Mouse (Mus musculus) midbrain, embryonic 12.5 days (tissue): ENCODE results near the gene Zfp697. TPM values are rescaled to one million over a fixed set of nuclear protein-coding genes. Genes with fewer than 3 reads are reported as not detected.

Experiments
- ATAC-seq: fragments of 200-750 bp; cut with Nextera tagmentation; 2 replicates; pipeline ENCODE4 v1.8.0; 2017; ENCODE audit warnings: low read depth, moderate TSS enrichment, moderate library complexity; ENCODE audit not compliant: low FRiP score
- H3K27ac ChIP-seq: fragments of 300-500 bp; sonication (generic); replicated peaks from 2 replicates; pipeline ENCODE4 v1.5.1; 2016; ENCODE audit warnings: mild to moderate bottlenecking
- H3K27me3 ChIP-seq: fragments of 300-500 bp; sonication (generic); 2 replicates; pipeline ENCODE4 v1.6.1; 2016; ENCODE audit warnings: mild to moderate bottlenecking
- H3K36me3 ChIP-seq: fragments of 300-500 bp; sonication (generic); 2 replicates; pipeline ENCODE4 v1.6.1; 2016
- H3K4me1 ChIP-seq: fragments of 300-500 bp; sonication (generic); 2 replicates; pipeline ENCODE4 v1.6.1; 2016
- H3K4me2 ChIP-seq: fragments of 300-500 bp; sonication (generic); replicated peaks from 2 replicates; pipeline ENCODE4 v1.6.1; 2016; ENCODE audit warnings: mild to moderate bottlenecking, moderate library complexity
- H3K4me3 ChIP-seq: fragments of 300-500 bp; sonication (generic); 2 replicates; pipeline ENCODE4 v1.5.1; 2016; ENCODE audit warnings: mild to moderate bottlenecking
- H3K9ac ChIP-seq: fragments of 300-500 bp; sonication (generic); replicated peaks from 2 replicates; pipeline ENCODE4 v1.6.1; 2016; ENCODE audit warnings: mild to moderate bottlenecking, moderate library complexity
- H3K9me3 ChIP-seq: fragments of 300-500 bp; sonication (generic); 2 replicates; pipeline ENCODE4 v1.6.1; 2016; ENCODE audit warnings: mild to moderate bottlenecking
- WGBS: fragments of 180-500 bp; shearing (Covaris S2); methylation state at CpG from one replicate; pipeline ENCODE4 v1.1.7; 2016; 5-methylcytosine and 5-hydroxymethylcytosine counted together
- polyA plus RNA-seq: library from polyadenylated mRNA; unstranded; fragments of >200 nt; fragmentation: Nextera tagmentation; extraction: Ambion mirVana; gene quantifications from 2 replicates; pipeline ENCODE4 v1.2.1, GENCODE M21; 2016

The Zfp697 gene
- polyA plus RNA-seq, 1 experiment from 2014 or later: 9.9 TPM

GRCm38 (mm10) chr3:98348705-98349104, 33.6 kb upstream of the Zfp697 start:
- Histone ChIP-seq H3K4me3 (no peak overlapping the region), H3K27me3 (no peaks in the 10 kb centered on the region), H3K9ac (no peak overlapping the region), H3K4me1 (0 out of 2 replicates have a peak, but pooled peaks cover 2% of the 10 kb centered on the region), H3K27ac (no peak overlapping the region), H3K36me3 (no peaks in the 10 kb centered on the region), H3K4me2 (no peak overlapping the region), H3K9me3 (no peaks in the 10 kb centered on the region)
- WGBS: 14% methylated on average over 8 of the region's 8 CpGs
- peak; percentile 79; the same call in 1 of the 2 replicates for ATAC-seq

GRCm38 (mm10) chr3:98353892-98354291, 28.4 kb upstream of the Zfp697 start:
- WGBS: 29% methylated on average over 7 of the region's 7 CpGs
- H3K27ac ChIP-seq: no peak overlapping the region
- no peak overlapping the region for H3K9ac ChIP-seq
- no peak for ATAC-seq
- no peaks in the 10 kb centered on the region for H3K27me3 ChIP-seq
- H3K4me3 ChIP-seq: no peak overlapping the region
- no peaks in the 10 kb centered on the region for H3K36me3 ChIP-seq
- no peak overlapping the region for H3K4me2 ChIP-seq
- H3K9me3 ChIP-seq: no peaks in the 10 kb centered on the region
- 0 out of 2 replicates have a peak, but pooled peaks cover 4% of the 10 kb centered on the region for H3K4me1 ChIP-seq

GRCm38 (mm10) chr3:98355344-98356025, 26.8 kb upstream of the Zfp697 start:
- Histone ChIP-seq H3K27ac (no peak overlapping the region), H3K4me3 (no peak overlapping the region), H3K4me1 (0 out of 2 replicates have a peak, but pooled peaks cover 2% of the 10 kb centered on the region), H3K36me3 (no peaks in the 10 kb centered on the region), H3K4me2 (no peak overlapping the region), H3K27me3 (no peaks in the 10 kb centered on the region), H3K9ac (no peak overlapping the region; the same call in 1 of the 2 replicates), H3K9me3 (no peaks in the 10 kb centered on the region)
- WGBS: 64% methylated on average over 10 of the region's 10 CpGs
- ATAC-seq: peak; percentile 23; the same call in 1 of the 2 replicates

- Histone ChIP-seq H3K27me3 (no peaks in the 10 kb centered on the region), H3K27ac (no peak overlapping the region), H3K9me3 (no peaks in the 10 kb centered on the region), H3K4me2 (no peak overlapping the region), H3K36me3 (no peaks in the 10 kb centered on the region), H3K4me3 (no peak overlapping the region), H3K4me1 (0 out of 2 replicates have a peak, but pooled peaks cover 2% of the 10 kb centered on the region), H3K9ac (no peak overlapping the region; the same call in 1 of the 2 replicates)
- ATAC-seq: 0 out of 2 replicates have a peak, but pooled peaks have one; percentile 47
- 61% methylated on average over 6 of the region's 6 CpGs for WGBS
These were observed 26.3 kb upstream of the Zfp697 start for GRCm38 (mm10) chr3:98356026-98356365.

GRCm38 (mm10) chr3:98356632-98357370, 25.5 kb upstream of the Zfp697 start:
- WGBS: 73% methylated on average over 3 of the region's 3 CpGs
- 0 out of 2 replicates have a peak, but pooled peaks cover 2% of the 10 kb centered on the region for H3K4me1 ChIP-seq
- no peak overlapping the region for H3K4me3 ChIP-seq
- no peaks in the 10 kb centered on the region for H3K36me3 ChIP-seq
- no peaks in the 10 kb centered on the region for H3K27me3 ChIP-seq
- no peak overlapping the region for H3K27ac ChIP-seq
- ATAC-seq: no peak
- no peak overlapping the region for H3K9ac ChIP-seq
- H3K9me3 ChIP-seq: no peaks in the 10 kb centered on the region
- no peak overlapping the region for H3K4me2 ChIP-seq

GRCm38 (mm10) chr3:98362753-98363152, 19.5 kb upstream of the Zfp697 start:
- Histone ChIP-seq H3K4me3 (no peak overlapping the region), H3K27ac (no peak overlapping the region), H3K36me3 (no peaks in the 10 kb centered on the region), H3K9ac (no peak overlapping the region), H3K4me1 (no peaks in the 10 kb centered on the region), H3K9me3 (no peaks in the 10 kb centered on the region), H3K4me2 (no peak overlapping the region), H3K27me3 (no peaks in the 10 kb centered on the region)
- 31% methylated on average over 2 of the region's 2 CpGs for WGBS
- no peak for ATAC-seq

- no peaks in the 10 kb centered on the region for H3K36me3 ChIP-seq
- no peak overlapping the region for H3K4me3 ChIP-seq
- WGBS: 88% methylated on average over 3 of the region's 3 CpGs
- H3K4me1 ChIP-seq: no peaks in the 10 kb centered on the region
- H3K27me3 ChIP-seq: no peaks in the 10 kb centered on the region
- no peak overlapping the region for H3K4me2 ChIP-seq
- ATAC-seq: no peak
- H3K27ac ChIP-seq: no peak overlapping the region
- no peaks in the 10 kb centered on the region for H3K9me3 ChIP-seq
- H3K9ac ChIP-seq: no peak overlapping the region
These were observed 16.2 kb upstream of the Zfp697 start for GRCm38 (mm10) chr3:98366086-98366485.

GRCm38 (mm10) chr3:98366823-98367222, 15.4 kb upstream of the Zfp697 start:
- no peak overlapping the region for H3K4me2 ChIP-seq
- peaks cover 7% of the 10 kb centered on the region; the same call in 1 of the 2 replicates for H3K9me3 ChIP-seq
- ATAC-seq: no peak
- H3K27me3 ChIP-seq: no peaks in the 10 kb centered on the region
- no peak overlapping the region for H3K9ac ChIP-seq
- WGBS: 81% methylated on average over 4 of the region's 4 CpGs
- no peak overlapping the region for H3K4me3 ChIP-seq
- no peaks in the 10 kb centered on the region for H3K4me1 ChIP-seq
- H3K27ac ChIP-seq: no peak overlapping the region
- no peaks in the 10 kb centered on the region for H3K36me3 ChIP-seq

- ATAC-seq: no peak
- Histone ChIP-seq H3K27ac (no peak overlapping the region), H3K9me3 (peaks cover 11% of the 10 kb centered on the region; the same call in 1 of the 2 replicates), H3K4me1 (no peaks in the 10 kb centered on the region), H3K4me2 (no peak overlapping the region), H3K36me3 (no peaks in the 10 kb centered on the region), H3K9ac (no peak overlapping the region), H3K4me3 (no peak overlapping the region), H3K27me3 (no peaks in the 10 kb centered on the region)
- WGBS: 74% methylated on average over 4 of the region's 4 CpGs
These were observed 14.0 kb upstream of the Zfp697 start for GRCm38 (mm10) chr3:98368283-98368682.

GRCm38 (mm10) chr3:98368776-98369175, 13.5 kb upstream of the Zfp697 start:
- H3K27ac ChIP-seq: no peak overlapping the region
- no peak overlapping the region for H3K4me3 ChIP-seq
- no peak overlapping the region for H3K4me2 ChIP-seq
- peaks cover 11% of the 10 kb centered on the region; the same call in 1 of the 2 replicates for H3K9me3 ChIP-seq
- no peaks in the 10 kb centered on the region for H3K4me1 ChIP-seq
- no peak for ATAC-seq
- no peaks in the 10 kb centered on the region for H3K27me3 ChIP-seq
- no peaks in the 10 kb centered on the region for H3K36me3 ChIP-seq
- no peak overlapping the region for H3K9ac ChIP-seq
- 93% methylated on average over 2 of the region's 2 CpGs for WGBS

GRCm38 (mm10) chr3:98374062-98374719, 8.1 kb upstream of the Zfp697 start:
- Histone ChIP-seq H3K27me3 (no peaks in the 10 kb centered on the region), H3K9me3 (peaks cover 11% of the 10 kb centered on the region; the same call in 1 of the 2 replicates), H3K27ac (no peak overlapping the region), H3K4me3 (no peak overlapping the region), H3K9ac (no peak overlapping the region), H3K4me1 (no peaks in the 10 kb centered on the region), H3K4me2 (no peak overlapping the region), H3K36me3 (no peaks in the 10 kb centered on the region)
- no peak for ATAC-seq
- 80% methylated on average over 3 of the region's 3 CpGs for WGBS

- Histone ChIP-seq H3K9me3 (peaks cover 11% of the 10 kb centered on the region; the same call in 1 of the 2 replicates), H3K27ac (no peak overlapping the region), H3K4me3 (no peak overlapping the region), H3K27me3 (no peaks in the 10 kb centered on the region), H3K4me1 (no peaks in the 10 kb centered on the region), H3K36me3 (no peaks in the 10 kb centered on the region), H3K4me2 (no peak overlapping the region), H3K9ac (no peak overlapping the region)
- ATAC-seq: no peak
- WGBS: 88% methylated on average over 5 of the region's 5 CpGs
These were observed 7.3 kb upstream of the Zfp697 start for GRCm38 (mm10) chr3:98374980-98375379.
